Mouse (Mus musculus) MEL (cell line): ENCODE data around the gene Rpl39. TPM values are rescaled to one million over a fixed set of nuclear protein-coding genes. Genes with fewer than 3 reads are reported as not detected.
A peak's percentile ranks its signal among the peaks of the same experiment; 100 is the strongest.

ENCODE experiments used
- DNase-seq: peaks from one replicate; pipeline ENCODE4 v3.0.0; 2011; ENCODE audit warnings: low read depth, low spot score
- H3K27ac ChIP-seq: 2 replicates; pipeline ENCODE4 v1.5.1; 2012; ENCODE audit warnings: low read depth, mild to moderate bottlenecking, control low read depth, low read length, moderate library complexity; ENCODE audit not compliant: control insufficient read depth
- H3K27me3 ChIP-seq, 2 experiments: fragments of 150-350 bp in 1 of 2; sonication (generic) in 1 of 2; 2 replicates each; pipeline ENCODE4 v1.6.1; 2012; ENCODE audit warnings: low read length in 2 of 2, mild to moderate bottlenecking in 2 of 2, improper control_type of control experiment in 1 of 2, moderate library complexity in 1 of 2; ENCODE audit not compliant: insufficient read depth in 2 of 2, control insufficient read depth in 1 of 2
- H3K36me3 ChIP-seq, 2 experiments: 2 replicates each; pipeline ENCODE4 v1.6.1; 2012 to 2014; ENCODE audit warnings: low read length in 2 of 2, improper control_type of control experiment in 1 of 2, inconsistent platforms in 1 of 2, mild to moderate bottlenecking in 1 of 2; ENCODE audit not compliant: insufficient read depth in 2 of 2, control insufficient read depth in 1 of 2
- H3K4me1 ChIP-seq, 2 experiments: fragments of 150-350 bp in 1 of 2; sonication (generic) in 1 of 2; 2 replicates each; pipeline ENCODE4 v1.6.1; 2012; ENCODE audit warnings: low read length in 2 of 2, improper control_type of control experiment in 1 of 2, mild to moderate bottlenecking in 1 of 2; ENCODE audit not compliant: insufficient read depth in 2 of 2, control insufficient read depth in 1 of 2
- H3K4me3 ChIP-seq, 2 experiments: fragments of 150-350 bp in 1 of 2; sonication (generic) in 1 of 2; 2 replicates each; pipeline ENCODE4 v1.5.1; 2012; ENCODE audit warnings: low read depth in 2 of 2, low read length in 2 of 2, mild to moderate bottlenecking in 2 of 2, moderate library complexity in 2 of 2, control low read depth in 1 of 2, improper control_type of control experiment in 1 of 2; ENCODE audit not compliant: control insufficient read depth in 1 of 2, insufficient read depth in 1 of 2
- H3K79me2 ChIP-seq: 2 replicates; pipeline ENCODE4 v1.6.1; 2012; ENCODE audit warnings: mild to moderate bottlenecking, low read length, moderate library complexity; ENCODE audit not compliant: control insufficient read depth, poor library complexity, insufficient read depth
- H3K9ac ChIP-seq: 2 replicates; pipeline ENCODE4 v1.6.1; 2012; ENCODE audit warnings: low read depth, mild to moderate bottlenecking, control low read depth, low read length, moderate library complexity; ENCODE audit not compliant: control insufficient read depth, poor library complexity, severe bottlenecking
- H3K9me3 ChIP-seq: fragments of 150-350 bp; sonication (generic); replicated peaks from 2 replicates; pipeline ENCODE4 v1.6.1; 2012; ENCODE audit warnings: mild to moderate bottlenecking, low read length, improper control_type of control experiment, moderate library complexity; ENCODE audit not compliant: insufficient read depth
- BHLHE40 ChIP-seq: IDR thresholded peaks from 2 replicates; pipeline ENCODE4 v1.6.1; 2012; ENCODE audit warnings: low read depth, mild to moderate bottlenecking, inconsistent platforms, low read length, improper control_type of control experiment, borderline replicate concordance
- CTCF ChIP-seq, 3 experiments: IDR thresholded peaks in 2 of 3; conservative IDR thresholded peaks in 1 of 3; 2 replicates each; pipeline ENCODE4 v1.5.1; 2011 to 2012; ENCODE audit warnings: low read length in 3 of 3, low read depth in 2 of 3, mild to moderate bottlenecking in 2 of 3, improper control_type of control experiment in 1 of 3, inconsistent platforms in 1 of 3, mixed read lengths in 1 of 3, moderate library complexity in 1 of 3; ENCODE audit not compliant: control insufficient read depth in 1 of 3, insufficient read depth in 1 of 3, poor library complexity in 1 of 3, severe bottlenecking in 1 of 3
- E2F4 ChIP-seq: IDR thresholded peaks from 2 replicates; pipeline ENCODE4 v1.6.1; 2011; ENCODE audit warnings: low read depth, low read length, improper control_type of control experiment, borderline replicate concordance
- ELF1 ChIP-seq: IDR thresholded peaks from 2 replicates; pipeline ENCODE4 v1.6.1; 2014; ENCODE audit warnings: low read depth, mild to moderate bottlenecking, inconsistent platforms, low read length, improper control_type of control experiment, moderate library complexity
- EP300 ChIP-seq, 2 experiments: IDR thresholded peaks; 2 replicates each; pipeline ENCODE4 v1.6.1; 2011; ENCODE audit warnings: improper control_type of control experiment in 2 of 2, low read length in 2 of 2, low read depth in 1 of 2, mild to moderate bottlenecking in 1 of 2
- ETS1 ChIP-seq: IDR thresholded peaks from 2 replicates; pipeline ENCODE4 v1.6.1; 2012; ENCODE audit warnings: low read depth, mild to moderate bottlenecking, inconsistent platforms, low read length, improper control_type of control experiment, moderate library complexity
- GABPA ChIP-seq: IDR thresholded peaks from 2 replicates; pipeline ENCODE4 v1.6.1; 2012; ENCODE audit warnings: low read depth, mild to moderate bottlenecking, inconsistent platforms, low read length, improper control_type of control experiment, moderate library complexity
- GATA1 ChIP-seq: IDR thresholded peaks from 2 replicates; pipeline ENCODE4 v1.6.1; 2011; ENCODE audit warnings: low read depth, low read length, improper control_type of control experiment
- HCFC1 ChIP-seq: IDR thresholded peaks from 2 replicates; pipeline ENCODE4 v1.6.1; 2012; ENCODE audit warnings: low read depth, mild to moderate bottlenecking, inconsistent platforms, low read length, improper control_type of control experiment, moderate library complexity
- JUND ChIP-seq: IDR thresholded peaks from 2 replicates; pipeline ENCODE4 v1.6.1; 2011; ENCODE audit warnings: low read depth, mild to moderate bottlenecking, improper control_type of control experiment, low read length
- KAT2A ChIP-seq: conservative IDR thresholded peaks from 2 replicates; pipeline ENCODE4 v1.6.1; 2012; ENCODE audit warnings: low read depth, low read length, improper control_type of control experiment, inconsistent platforms
- MAFK ChIP-seq: IDR thresholded peaks from 2 replicates; pipeline ENCODE4 v1.6.1; 2011; ENCODE audit warnings: low read depth, mild to moderate bottlenecking, low read length, improper control_type of control experiment, borderline replicate concordance
- MAX ChIP-seq: IDR thresholded peaks from 2 replicates; pipeline ENCODE4 v1.6.1; 2011; ENCODE audit warnings: low read length, improper control_type of control experiment
- MAZ ChIP-seq: IDR thresholded peaks from 2 replicates; pipeline ENCODE4 v1.6.1; 2012; ENCODE audit warnings: low read depth, mild to moderate bottlenecking, inconsistent platforms, low read length, improper control_type of control experiment
- MEF2A ChIP-seq: IDR thresholded peaks from 2 replicates; pipeline ENCODE4 v1.6.1; 2014; ENCODE audit warnings: low read depth, mild to moderate bottlenecking, inconsistent platforms, low read length, improper control_type of control experiment; ENCODE audit not compliant: poor library complexity, insufficient replicate concordance, severe bottlenecking; ENCODE audit errors: extremely low read depth
- MXI1 ChIP-seq: IDR thresholded peaks from 2 replicates; pipeline ENCODE4 v1.6.1; 2011; ENCODE audit warnings: mild to moderate bottlenecking, low read depth, low read length, improper control_type of control experiment
- MYB ChIP-seq: IDR thresholded peaks from 2 replicates; pipeline ENCODE4 v1.6.1; 2011; ENCODE audit warnings: mild to moderate bottlenecking, low read depth, low read length, improper control_type of control experiment
- MYC ChIP-seq: IDR thresholded peaks from 2 replicates; pipeline ENCODE4 v1.6.1; 2011; ENCODE audit warnings: low read depth, mild to moderate bottlenecking, low read length, improper control_type of control experiment, moderate library complexity
- NELFE ChIP-seq: IDR thresholded peaks from 2 replicates; pipeline ENCODE4 v1.6.1; 2011; ENCODE audit warnings: low read depth, low read length, improper control_type of control experiment
- NRF1 ChIP-seq: IDR thresholded peaks from 2 replicates; pipeline ENCODE4 v1.6.1; 2014; ENCODE audit warnings: low read depth, mild to moderate bottlenecking, inconsistent platforms, low read length, improper control_type of control experiment, moderate library complexity; ENCODE audit not compliant: poor library complexity, insufficient read depth, severe bottlenecking
- POLR2A ChIP-seq, 2 experiments: IDR thresholded peaks; 2 replicates each; pipeline ENCODE4 v1.6.1; 2011 to 2012; ENCODE audit warnings: low read length in 2 of 2, mild to moderate bottlenecking in 2 of 2, control low read depth in 1 of 2, improper control_type of control experiment in 1 of 2, low read depth in 1 of 2, moderate library complexity in 1 of 2; ENCODE audit not compliant: control insufficient read depth in 1 of 2, insufficient read depth in 1 of 2, poor library complexity in 1 of 2
- POLR2AphosphoS2 ChIP-seq: IDR thresholded peaks from 2 replicates; pipeline ENCODE4 v1.6.1; 2011; ENCODE audit warnings: low read length, improper control_type of control experiment
- POLR2AphosphoS5 ChIP-seq: IDR thresholded peaks from 2 replicates; pipeline ENCODE4 v1.6.1; 2012; ENCODE audit warnings: low read depth, borderline replicate concordance, mild to moderate bottlenecking, inconsistent platforms, low read length, moderate library complexity, mixed read lengths
- RAD21 ChIP-seq: IDR thresholded peaks from 2 replicates; pipeline ENCODE4 v1.6.1; 2011; ENCODE audit warnings: mild to moderate bottlenecking, low read depth, low read length, improper control_type of control experiment
- RCOR1 ChIP-seq: IDR thresholded peaks from 2 replicates; pipeline ENCODE4 v1.6.1; 2012; ENCODE audit warnings: low read depth, mild to moderate bottlenecking, inconsistent platforms, low read length, improper control_type of control experiment
- SIN3A ChIP-seq: IDR thresholded peaks from 2 replicates; pipeline ENCODE4 v1.6.1; 2012; ENCODE audit warnings: low read length, improper control_type of control experiment, inconsistent platforms
- SMC3 ChIP-seq: IDR thresholded peaks from 2 replicates; pipeline ENCODE4 v1.6.1; 2011; ENCODE audit warnings: low read depth, low read length, improper control_type of control experiment
- TAL1 ChIP-seq: IDR thresholded peaks from 2 replicates; pipeline ENCODE4 v1.6.1; 2012; ENCODE audit warnings: mild to moderate bottlenecking, inconsistent platforms, low read length, moderate library complexity, mixed read lengths
- TBP ChIP-seq: IDR thresholded peaks from 2 replicates; pipeline ENCODE4 v1.8.0; 2011; ENCODE audit warnings: low read depth, low read length, improper control_type of control experiment
- UBTF ChIP-seq: IDR thresholded peaks from 2 replicates; pipeline ENCODE4 v1.6.1; 2012; ENCODE audit warnings: low read depth, mild to moderate bottlenecking, inconsistent platforms, low read length, improper control_type of control experiment, moderate library complexity, borderline replicate concordance; ENCODE audit not compliant: insufficient read depth
- USF1 ChIP-seq: IDR thresholded peaks from 2 replicates; pipeline ENCODE4 v1.6.1; 2014; ENCODE audit warnings: low read depth, mild to moderate bottlenecking, inconsistent platforms, low read length, improper control_type of control experiment, moderate library complexity
- USF2 ChIP-seq, 2 experiments: IDR thresholded peaks; 2 replicates each; pipeline ENCODE4 v1.6.1; 2011 to 2012; ENCODE audit warnings: improper control_type of control experiment in 2 of 2, low read length in 2 of 2, borderline replicate concordance in 1 of 2, inconsistent platforms in 1 of 2, low read depth in 1 of 2, mild to moderate bottlenecking in 1 of 2; ENCODE audit not compliant: insufficient read depth in 1 of 2
- ZC3H11A ChIP-seq: IDR thresholded peaks from 2 replicates; pipeline ENCODE4 v1.6.1; 2012; ENCODE audit warnings: low read depth, mild to moderate bottlenecking, inconsistent platforms, low read length, improper control_type of control experiment
- ZKSCAN1 ChIP-seq: IDR thresholded peaks from 2 replicates; pipeline ENCODE4 v1.6.1; 2012; ENCODE audit warnings: low read depth, mild to moderate bottlenecking, inconsistent platforms, low read length, improper control_type of control experiment, moderate library complexity
- ZMIZ1 ChIP-seq: IDR thresholded peaks from 2 replicates; pipeline ENCODE4 v1.6.1; 2012; ENCODE audit warnings: low read depth, mild to moderate bottlenecking, inconsistent platforms, low read length, improper control_type of control experiment, moderate library complexity
- ZNF384 ChIP-seq: IDR thresholded peaks from 2 replicates; pipeline ENCODE4 v1.6.1; 2012; ENCODE audit warnings: low read depth, mild to moderate bottlenecking, inconsistent platforms, low read length, improper control_type of control experiment
- polyA plus RNA-seq, 2 experiments: library from polyadenylated mRNA; stranded (reverse) in 1 of 2; unstranded in 1 of 2; fragments of >175 nt in 1 of 2; fragments of >200 nt in 1 of 2; gene quantifications; 2 replicates each; pipeline versions ENCODE4 v1.2.1 to v1.2.4; 2012; ENCODE audit warnings: low replicate concordance in 2 of 2, low read depth in 1 of 2; ENCODE audit not compliant: insufficient read length in 2 of 2, insufficient read depth in 1 of 2, missing spikeins in 1 of 2
- total RNA-seq: library from RNA; depleted of rRNA; stranded (reverse); fragments of 300-350 nt; gene quantifications from 2 replicates; pipeline ENCODE4 v1.2.3, GENCODE M21; 2012

The Rpl39 gene
- total and polyA plus RNA-seq, 3 experiments: 1,063 to 1,279 TPM; not detected in 1

GRCm38 (mm10) chrX:37110193-37110880 lies 25.1 kb upstream of the Rpl39 start, which contains the start of gene Upf3b:
Upf3b (minus strand) TSS chrX:37110322.
- no peaks in the 10 kb centered on the region for H3K27me3 ChIP-seq
- peaks cover 8 to 19% of the 10 kb centered on the region in 2 experiments for H3K36me3 ChIP-seq
- peak; percentile 96 for DNase-seq
- peaks cover 0 to 2% of the 10 kb centered on the region in 2 experiments; a peak in 2 of 4 replicates for H3K4me1 ChIP-seq
- H3K79me2 ChIP-seq: peaks cover 11% of the 10 kb centered on the region
- H3K27ac ChIP-seq: peak within 1 kb of the TSS; percentile 79
- H3K9me3 ChIP-seq: no peaks in the 10 kb centered on the region
- H3K4me3 ChIP-seq: peak within 1 kb of the TSS; percentile 61 to 80
- peak within 1 kb of the TSS; percentile 74 for H3K9ac ChIP-seq
- TF ChIP-seq POLR2A (IDR thresholded peaks at IDR 0.05; ENCODE audit: control insufficient read depth in 1 of 2, insufficient read depth in 1 of 2, low read depth in 1 of 2, low read length in 2 of 2, poor library complexity in 1 of 2) (peak; percentile 50 to 86; a peak in 3 of 4 replicates), SMC3 (no peak), POLR2AphosphoS5 (no peak), MXI1 (no peak; the same call in 1 of the 2 replicates), MEF2A (no peak), E2F4 (peak; percentile 81), MAZ (no peak), ETS1 (no peak; the same call in 1 of the 2 replicates), NRF1 (no peak), ELF1 (peak; percentile 34; the same call in 1 of the 2 replicates), ZC3H11A (no peak), ZKSCAN1 (no peak), BHLHE40 (no peak), MYB (no peak), EP300 (IDR thresholded peaks at IDR 0.05; ENCODE audit: low read depth in 1 of 2, low read length in 2 of 2) (no peak), GATA1 (peak; percentile 54), KAT2A (peak; percentile 49; the same call in 1 of the 2 replicates), ZNF384 (no peak), RAD21 (no peak), CTCF (IDR thresholded peaks at IDR 0.05 in 2 of 3, conservative IDR thresholded peaks at IDR 0.05 in 1 of 3; ENCODE audit: control insufficient read depth in 1 of 3, insufficient read depth in 1 of 3, low read depth in 2 of 3, low read length in 3 of 3, poor library complexity in 1 of 3, severe bottlenecking in 1 of 3) (no peak), USF1 (no peak), SIN3A (peak; percentile 75), NELFE (peak; percentile 78), HCFC1 (peak; percentile 91), GABPA (no peak), RCOR1 (no peak), MAFK (no peak), ZMIZ1 (peak; percentile 71; the same call in 1 of the 2 replicates), USF2 (IDR thresholded peaks at IDR 0.05; ENCODE audit: borderline replicate concordance in 1 of 2, insufficient read depth in 1 of 2, low read depth in 1 of 2, low read length in 2 of 2) (no peak), MYC (no peak), JUND (no peak), MAX (peak; percentile 47; the same call in 1 of the 2 replicates), TAL1 (no peak), TBP (peak; percentile 75), POLR2AphosphoS2 (0 out of 2 replicates have a peak, but pooled peaks have one; percentile 28), UBTF (no peak)
